Mouse (Mus musculus): Measurements from ENCODE around the gene Lrrc51. TPM values are rescaled to one million over a fixed set of nuclear protein-coding genes. Genes with fewer than 3 reads are reported as not detected.
A peak's percentile ranks its signal among the peaks of the same experiment; 100 is the strongest.

The Lrrc51 gene
- 8.7 and 8.8 TPM in 2 replicates for polyA plus RNA-seq (2016; fragmentation: Nextera tagmentation; extraction: Ambion mirVana)

DNA sequence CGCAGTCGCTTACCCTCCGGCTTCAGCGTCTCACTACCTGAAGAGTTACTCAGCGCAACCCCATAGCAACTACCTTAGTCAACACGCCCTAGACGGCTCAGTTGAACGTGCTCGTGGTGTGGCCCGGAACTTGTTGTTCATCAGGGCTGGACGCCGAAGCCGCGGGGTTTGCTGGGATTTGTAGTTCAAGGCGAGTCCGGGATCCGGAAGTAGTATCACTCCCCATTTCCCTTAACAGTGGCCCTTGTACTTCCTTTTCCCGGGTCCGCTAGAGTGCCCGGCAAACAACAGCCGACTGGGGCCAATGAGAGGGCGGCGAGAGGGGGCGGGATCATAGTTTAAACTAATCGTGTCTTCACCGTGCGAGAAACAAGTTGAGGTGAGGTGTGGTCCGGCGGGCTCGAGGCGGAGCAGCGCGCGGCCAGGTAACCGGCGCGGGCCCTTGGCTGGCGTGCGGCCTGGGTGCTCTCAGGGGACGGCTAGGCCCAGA lies at the start of gene Lrrc51, which contains the start of gene Numa1:
Gene Lrrc51, minus strand, starts transcription at position 145 of the 490 bp plus-strand sequence.
Gene Numa1, plus strand, starts transcription at position 361 of the 490 bp plus-strand sequence.
- H3K4me1 ChIP-seq (replicated peaks): peaks cover 14% of the 10 kb centered on the region; the same call in 1 of the 2 replicates
- ATAC-seq (ENCODE audit: insufficient number of reproducible peaks, insufficient read depth, low FRiP score, low TSS enrichment, low read depth): peak; percentile 99
- WGBS: under 1% methylated on average over 40 of the region's 40 CpGs
- peak within 1 kb of the TSS; percentile 78 for H3K9ac ChIP-seq (replicated peaks)
- H3K9me3 ChIP-seq: no peaks in the 10 kb centered on the region
- H3K36me3 ChIP-seq: peaks cover 6% of the 10 kb centered on the region; the same call in 1 of the 2 replicates
- peak within 1 kb of the TSS; percentile 79 for H3K4me3 ChIP-seq (replicated peaks)
- H3K27ac ChIP-seq: peak within 1 kb of the TSS; percentile 88
- H3K4me2 ChIP-seq: peak within 1 kb of the TSS; percentile 69
- H3K27me3 ChIP-seq: no peaks in the 10 kb centered on the region

- WGBS: 75% methylated on average over 1 of the region's 1 CpGs
- no peak for ATAC-seq (ENCODE audit: insufficient number of reproducible peaks, insufficient read depth, low FRiP score, low TSS enrichment, low read depth)
- Histone ChIP-seq H3K9ac (replicated peaks) (no peak overlapping the region), H3K36me3 (peaks cover 65% of the 10 kb centered on the region), H3K4me3 (replicated peaks) (no peak overlapping the region), H3K27me3 (no peaks in the 10 kb centered on the region), H3K4me2 (no peak overlapping the region), H3K27ac (no peak overlapping the region), H3K9me3 (no peaks in the 10 kb centered on the region), H3K4me1 (replicated peaks) (no peaks in the 10 kb centered on the region)
These were observed 49.0 kb upstream of the Lrrc51 start for GRCm38 (mm10) chr7:101982735-101983134.

DNA sequence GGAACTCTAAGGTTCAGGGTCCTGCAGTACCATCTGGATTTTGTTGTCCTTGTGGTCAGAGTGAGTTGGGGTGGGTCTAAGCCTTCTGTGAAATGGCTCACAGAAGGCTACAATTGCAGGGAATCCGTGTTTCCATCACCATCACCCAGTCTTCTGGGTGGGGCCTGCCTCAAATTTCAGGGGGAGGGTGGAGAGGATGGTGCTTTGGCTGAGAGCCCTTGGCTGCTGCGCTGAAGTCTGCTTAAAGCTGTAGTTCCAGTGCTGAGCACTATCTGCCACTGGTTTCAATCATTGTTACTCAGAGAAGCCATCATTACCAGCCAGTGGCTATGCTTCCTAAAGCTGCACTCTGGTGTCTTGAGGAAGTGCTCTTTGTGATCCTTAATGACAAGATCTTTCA lies 40.8 kb upstream of the Lrrc51 start:
- 0 out of 2 replicates have a peak overlapping the region, but pooled peaks have one; percentile 6 for H3K4me2 ChIP-seq
- peaks cover 40% of the 10 kb centered on the region for H3K4me1 ChIP-seq (replicated peaks)
- H3K27ac ChIP-seq: peak overlapping the region; percentile 90
- H3K9me3 ChIP-seq: no peaks in the 10 kb centered on the region
- ATAC-seq (ENCODE audit: insufficient number of reproducible peaks, insufficient read depth, low FRiP score, low TSS enrichment, low read depth): no peak
- 10% methylated on average over 2 of the region's 2 CpGs for WGBS
- H3K36me3 ChIP-seq: peaks cover 24% of the 10 kb centered on the region
- H3K4me3 ChIP-seq (replicated peaks): no peak overlapping the region
- H3K9ac ChIP-seq (replicated peaks): no peak overlapping the region
- no peaks in the 10 kb centered on the region for H3K27me3 ChIP-seq

DNA sequence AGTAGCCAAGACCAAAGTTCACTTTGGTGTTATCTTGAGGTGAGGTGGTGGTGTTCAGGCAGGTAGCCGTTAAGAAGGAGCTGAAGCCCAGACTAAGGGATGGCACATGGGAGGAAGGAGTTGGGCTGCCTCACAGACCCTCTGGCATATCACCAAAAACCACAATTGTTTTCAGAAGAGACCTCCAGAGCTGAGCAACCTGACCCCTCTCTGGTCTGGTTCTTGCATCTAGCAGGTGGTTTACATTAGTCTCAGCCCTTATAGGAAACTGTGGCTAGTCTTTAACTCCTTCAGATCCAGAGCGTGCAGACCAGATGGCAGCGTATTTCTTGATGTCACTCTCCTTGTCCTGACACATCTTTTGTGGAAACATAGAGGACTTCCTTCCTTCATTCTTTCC lies 40.0 kb upstream of the Lrrc51 start:
- WGBS: 11% methylated on average over 3 of the region's 3 CpGs
- no peak for ATAC-seq (ENCODE audit: insufficient number of reproducible peaks, insufficient read depth, low FRiP score, low TSS enrichment, low read depth)

DNA sequence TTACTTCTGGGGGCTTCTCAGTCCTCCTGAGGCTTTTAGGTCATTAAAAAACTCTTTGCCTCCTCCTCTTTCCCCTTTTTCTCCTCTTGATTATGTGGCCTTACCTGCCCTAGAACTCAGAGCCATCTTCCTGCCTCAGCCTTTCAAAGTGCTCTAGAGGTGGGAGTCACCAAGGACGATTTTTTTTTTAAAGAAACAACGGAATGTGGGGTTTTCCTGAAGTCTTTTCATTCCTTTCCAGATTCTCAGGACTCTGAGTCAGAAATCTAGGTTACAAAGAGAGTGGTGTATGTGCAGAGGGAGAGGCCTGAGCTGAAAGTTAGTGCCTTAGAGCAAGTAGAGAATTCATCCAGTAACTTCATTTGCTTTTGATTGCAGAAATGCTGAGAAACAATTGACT lies 38.0 kb upstream of the Lrrc51 start:
- ATAC-seq (ENCODE audit: insufficient number of reproducible peaks, insufficient read depth, low FRiP score, low TSS enrichment, low read depth): no peak
- H3K9me3 ChIP-seq: no peaks in the 10 kb centered on the region
- H3K27me3 ChIP-seq: no peaks in the 10 kb centered on the region
- peak overlapping the region; percentile 73 for H3K4me2 ChIP-seq
- peak overlapping the region; percentile 93; the same call in 1 of the 2 replicates for H3K9ac ChIP-seq (replicated peaks)
- H3K4me1 ChIP-seq (replicated peaks): peaks cover 48% of the 10 kb centered on the region
- WGBS: 54% methylated on average over 2 of the region's 2 CpGs
- H3K4me3 ChIP-seq (replicated peaks): peak overlapping the region; percentile 72
- H3K27ac ChIP-seq: peak overlapping the region; percentile 100
- peaks cover 11% of the 10 kb centered on the region for H3K36me3 ChIP-seq

More for the DNA sequence above, 40.0 kb upstream of the Lrrc51 start:
- Histone ChIP-seq H3K4me1 (replicated peaks) (peaks cover 45% of the 10 kb centered on the region), H3K27ac (peak overlapping the region; percentile 90), H3K9ac (replicated peaks) (no peak overlapping the region), H3K27me3 (no peaks in the 10 kb centered on the region), H3K36me3 (peaks cover 20% of the 10 kb centered on the region), H3K4me3 (replicated peaks) (peak overlapping the region; percentile 6; the same call in 1 of the 2 replicates), H3K9me3 (no peaks in the 10 kb centered on the region), H3K4me2 (peak overlapping the region; percentile 73)

- H3K27me3 ChIP-seq: no peaks in the 10 kb centered on the region
- H3K36me3 ChIP-seq: peaks cover 4% of the 10 kb centered on the region; the same call in 1 of the 2 replicates
- H3K4me3 ChIP-seq (replicated peaks): peak overlapping the region; percentile 72
- H3K27ac ChIP-seq: peak overlapping the region; percentile 100
- peak; percentile 34; the same call in 1 of the 2 replicates for ATAC-seq (ENCODE audit: insufficient number of reproducible peaks, insufficient read depth, low FRiP score, low TSS enrichment, low read depth)
- peaks cover 48% of the 10 kb centered on the region for H3K4me1 ChIP-seq (replicated peaks)
- 5% methylated on average over 19 of the region's 19 CpGs for WGBS
- peak overlapping the region; percentile 93 for H3K9ac ChIP-seq (replicated peaks)
- peak overlapping the region; percentile 73 for H3K4me2 ChIP-seq
- no peaks in the 10 kb centered on the region for H3K9me3 ChIP-seq
These were observed 37.2 kb upstream of the Lrrc51 start for GRCm38 (mm10) chr7:101970821-101971461.

- WGBS: under 1% methylated on average over 12 of the region's 17 CpGs
- no peaks in the 10 kb centered on the region for H3K27me3 ChIP-seq
- H3K9me3 ChIP-seq: no peaks in the 10 kb centered on the region
- H3K9ac ChIP-seq (replicated peaks): peak overlapping the region; percentile 93
- peak overlapping the region; percentile 73 for H3K4me2 ChIP-seq
- peaks cover 4% of the 10 kb centered on the region; the same call in 1 of the 2 replicates for H3K36me3 ChIP-seq
- peak overlapping the region; percentile 100 for H3K27ac ChIP-seq
- peak; percentile 81 for ATAC-seq (ENCODE audit: insufficient number of reproducible peaks, insufficient read depth, low FRiP score, low TSS enrichment, low read depth)
- peak overlapping the region; percentile 72 for H3K4me3 ChIP-seq (replicated peaks)
- peaks cover 45% of the 10 kb centered on the region for H3K4me1 ChIP-seq (replicated peaks)
These were observed 36.7 kb upstream of the Lrrc51 start for GRCm38 (mm10) chr7:101970429-101970775.

GRCm38 (mm10) chr7:101969694-101970428 lies 36.2 kb upstream of the Lrrc51 start:
- Histone ChIP-seq H3K4me1 (replicated peaks) (peaks cover 40% of the 10 kb centered on the region), H3K27me3 (no peaks in the 10 kb centered on the region), H3K4me2 (peak overlapping the region; percentile 73), H3K4me3 (replicated peaks) (peak overlapping the region; percentile 72), H3K9me3 (no peaks in the 10 kb centered on the region), H3K36me3 (peaks cover 4% of the 10 kb centered on the region; the same call in 1 of the 2 replicates), H3K9ac (replicated peaks) (peak overlapping the region; percentile 93), H3K27ac (peak overlapping the region; percentile 100)
- peak; percentile 89 for ATAC-seq (ENCODE audit: insufficient number of reproducible peaks, insufficient read depth, low FRiP score, low TSS enrichment, low read depth)
- under 1% methylated on average over 53 of the region's 53 CpGs for WGBS

DNA sequence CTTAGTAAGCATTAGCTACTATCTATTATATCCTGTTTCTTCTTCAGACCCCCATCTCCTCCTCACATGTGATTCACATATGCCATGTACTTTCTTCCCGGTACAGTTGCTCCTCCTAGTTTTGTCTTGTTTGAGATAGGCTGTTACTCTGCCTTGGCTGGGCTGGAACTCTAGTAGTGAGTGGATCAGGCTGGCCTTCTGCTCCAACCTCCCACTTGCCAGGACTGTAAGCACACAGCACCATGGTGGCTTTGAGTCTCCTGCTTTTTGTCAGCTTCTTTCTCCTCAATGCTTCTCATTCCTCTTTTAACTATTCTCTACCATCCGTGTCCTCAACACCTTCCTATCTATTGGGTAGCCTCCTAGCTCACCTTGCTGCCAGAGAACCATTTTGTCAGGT lies 35.1 kb upstream of the Lrrc51 start:
- no peak overlapping the region for H3K4me3 ChIP-seq (replicated peaks)

DNA sequence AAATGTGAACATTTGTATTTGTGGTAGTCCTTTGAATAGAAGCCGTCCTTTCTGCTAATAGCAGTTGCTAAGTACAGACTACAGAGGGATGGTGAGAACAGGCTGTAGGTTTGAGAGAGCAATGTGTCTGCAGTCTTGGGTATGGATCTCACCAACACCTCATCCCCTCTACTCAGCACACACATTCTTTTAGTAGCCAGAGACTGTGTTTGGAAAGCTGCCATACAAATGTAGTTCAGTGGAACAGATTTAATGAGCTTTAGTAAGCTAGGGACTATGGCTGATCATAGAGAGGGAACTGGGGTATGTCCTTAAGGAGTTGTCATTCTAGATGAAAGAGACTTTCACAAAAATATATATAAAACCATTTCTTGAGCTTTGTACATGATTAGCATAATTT lies 33.6 kb upstream of the Lrrc51 start:
- Histone ChIP-seq H3K4me2 (no peak overlapping the region), H3K4me3 (replicated peaks) (no peak overlapping the region), H3K27ac (no peak overlapping the region), H3K9ac (replicated peaks) (no peak overlapping the region), H3K9me3 (no peaks in the 10 kb centered on the region), H3K4me1 (replicated peaks) (peaks cover 15% of the 10 kb centered on the region), H3K27me3 (no peaks in the 10 kb centered on the region), H3K36me3 (no peaks in the 10 kb centered on the region)
- ATAC-seq (ENCODE audit: insufficient number of reproducible peaks, insufficient read depth, low FRiP score, low TSS enrichment, low read depth): no peak
- 85% methylated on average over 1 of the region's 1 CpGs for WGBS

More for the DNA sequence above, 35.1 kb upstream of the Lrrc51 start:
- Histone ChIP-seq H3K4me2 (peak overlapping the region; percentile 73), H3K27ac (peak overlapping the region; percentile 100), H3K36me3 (peaks cover 4% of the 10 kb centered on the region; the same call in 1 of the 2 replicates), H3K9ac (replicated peaks) (peak overlapping the region; percentile 13; the same call in 1 of the 2 replicates), H3K27me3 (no peaks in the 10 kb centered on the region), H3K4me1 (replicated peaks) (peaks cover 29% of the 10 kb centered on the region), H3K9me3 (no peaks in the 10 kb centered on the region)
- 62% methylated on average over 2 of the region's 2 CpGs for WGBS
- no peak for ATAC-seq (ENCODE audit: insufficient number of reproducible peaks, insufficient read depth, low FRiP score, low TSS enrichment, low read depth)

DNA sequence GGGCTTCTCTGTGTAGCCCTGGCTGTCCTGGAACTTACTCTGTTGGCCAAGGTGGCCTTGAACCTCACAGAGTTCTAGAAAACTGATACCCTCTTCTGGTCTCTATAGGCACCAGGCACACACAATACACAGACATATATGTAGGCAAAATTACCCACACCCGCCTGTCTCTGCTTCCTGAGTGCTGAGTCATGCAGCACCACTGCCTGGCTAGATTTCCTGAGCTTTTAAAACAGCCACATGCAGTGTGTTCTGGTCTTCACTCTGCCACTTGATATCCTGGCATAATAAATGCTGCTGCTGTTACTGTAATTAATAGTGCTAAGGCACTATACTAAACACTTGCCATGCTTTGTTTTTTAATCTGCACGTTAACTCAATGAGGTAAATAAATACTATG lies 31.9 kb upstream of the Lrrc51 start:
- H3K27ac ChIP-seq: no peak overlapping the region

More for the DNA sequence above, 31.9 kb upstream of the Lrrc51 start:
- H3K36me3 ChIP-seq: no peaks in the 10 kb centered on the region
- H3K27me3 ChIP-seq: no peaks in the 10 kb centered on the region
- no peak for ATAC-seq (ENCODE audit: insufficient number of reproducible peaks, insufficient read depth, low FRiP score, low TSS enrichment, low read depth)
- H3K9ac ChIP-seq (replicated peaks): no peak overlapping the region
- whole genome bisulfite sequencing: 62% methylated on average over 2 of the region's 2 CpGs
- no peak overlapping the region for H3K4me3 ChIP-seq (replicated peaks)
- no peaks in the 10 kb centered on the region for H3K9me3 ChIP-seq
- H3K4me1 ChIP-seq (replicated peaks): peaks cover 8% of the 10 kb centered on the region
- H3K4me2 ChIP-seq: no peak overlapping the region

Data from limb, embryonic 12.5 days (tissue).